Mouse (Mus musculus): ENCODE results near the gene Fpgs.

Gene Fpgs

DNA sequence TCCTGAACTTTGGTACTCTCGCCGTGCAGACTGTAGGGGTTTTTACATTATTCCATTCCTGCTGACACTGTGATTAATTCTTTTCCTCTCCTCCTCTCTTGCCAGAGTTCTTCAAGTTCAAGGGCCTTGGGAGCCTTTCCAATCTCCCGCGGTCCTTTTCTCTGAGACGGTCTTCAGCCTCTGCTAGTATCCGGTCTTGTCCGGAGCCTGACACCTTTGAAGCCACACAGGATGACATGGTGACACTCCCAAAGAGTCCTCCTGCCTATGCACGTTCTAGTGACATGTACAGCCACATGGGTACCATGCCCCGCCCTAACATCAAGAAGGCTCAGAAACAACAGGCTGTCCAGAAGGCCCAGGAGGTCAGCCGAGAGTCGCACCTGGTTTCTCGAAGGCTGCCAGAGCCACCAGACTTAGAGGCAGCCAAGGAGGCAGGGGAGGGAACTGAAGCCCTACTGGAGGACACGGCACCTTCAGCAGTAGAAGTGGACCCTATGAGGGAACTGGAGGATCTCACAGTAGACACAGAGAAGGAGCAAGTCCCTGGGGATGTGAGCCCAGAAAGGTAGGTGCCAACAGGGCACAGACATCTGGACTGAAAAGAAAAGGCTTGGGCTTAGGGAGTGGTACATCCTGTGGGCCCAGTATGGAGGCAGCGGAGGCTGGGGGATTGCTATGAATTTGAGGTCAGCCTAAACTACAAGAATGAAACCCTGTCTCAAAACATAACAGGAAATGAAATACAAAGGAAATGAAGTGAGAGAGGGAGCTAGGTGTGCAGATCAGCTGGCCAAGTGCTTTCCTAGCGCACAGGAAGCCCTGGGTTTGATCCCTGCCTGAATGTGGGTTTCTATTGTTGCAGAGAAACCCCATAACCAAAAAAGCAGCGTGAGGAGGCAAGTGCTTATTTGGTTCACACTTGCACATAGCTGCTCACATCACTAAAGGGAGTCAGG, 21.2 kb upstream of the Fpgs start:
- DNase-seq (ENCODE audit: low read depth, low spot score) = peak; percentile 67

DNA sequence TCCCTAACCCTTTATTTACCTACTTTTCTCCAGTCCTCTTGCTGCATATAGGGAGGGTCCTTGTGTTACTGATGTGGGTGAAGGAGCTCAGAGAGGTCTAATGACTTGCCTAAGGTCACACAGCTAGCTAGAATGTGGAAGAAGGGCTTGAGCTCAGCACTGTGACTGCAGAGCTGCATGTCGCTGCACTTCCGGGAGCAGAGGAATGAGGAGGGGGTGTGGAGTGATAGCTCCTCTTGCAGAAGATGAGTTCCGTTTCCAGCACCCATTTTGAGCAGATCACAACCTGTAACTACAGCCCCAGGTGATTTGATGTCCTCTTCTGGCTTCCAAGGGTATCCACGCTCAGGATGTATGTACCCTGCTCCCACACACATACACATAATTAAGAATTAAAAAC, 20.2 kb upstream of the Fpgs start:
- DNase-seq (ENCODE audit: low read depth, low spot score) = peak; percentile 44

DNA sequence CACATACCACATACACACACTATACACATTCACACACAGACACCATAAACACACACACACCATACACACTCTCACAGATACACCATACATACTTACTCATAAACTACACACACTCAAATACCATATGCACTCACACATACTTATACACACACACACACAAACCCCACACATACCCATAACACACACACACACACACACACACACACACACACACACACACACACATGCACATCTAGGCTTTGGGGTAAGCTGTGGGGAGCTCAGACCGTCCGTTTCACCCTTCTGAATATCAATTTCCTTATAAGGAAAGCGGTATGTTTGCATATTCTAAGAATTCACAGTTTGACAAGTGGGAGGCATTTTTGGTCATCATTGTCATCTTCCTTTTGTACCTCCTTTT, 18.6 kb upstream of the Fpgs start:
- peak; percentile 49 for DNase-seq (ENCODE audit: low read depth, low spot score)

DNA sequence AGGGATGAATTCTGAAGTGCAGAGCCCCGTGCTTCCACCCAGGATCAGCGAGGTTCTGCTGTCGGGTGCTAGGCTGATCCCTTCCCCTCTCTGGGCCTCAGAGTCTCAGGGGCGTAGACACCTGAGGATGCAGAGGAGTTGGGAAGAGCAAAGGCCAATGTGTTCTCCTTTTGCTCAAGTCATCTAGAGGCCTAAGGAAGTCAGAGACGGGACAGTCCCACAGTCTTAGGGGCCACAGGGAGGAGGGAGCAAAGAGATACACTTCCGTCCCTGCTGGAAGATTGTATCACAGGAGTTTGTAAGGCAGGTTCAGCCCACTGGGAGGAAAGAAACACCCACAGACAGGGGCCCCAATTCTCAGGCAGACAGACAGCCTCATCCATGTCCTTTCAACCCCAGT, 18.1 kb upstream of the Fpgs start:
- DNase-seq (ENCODE audit: low read depth, low spot score) = peak; percentile 67

DNA sequence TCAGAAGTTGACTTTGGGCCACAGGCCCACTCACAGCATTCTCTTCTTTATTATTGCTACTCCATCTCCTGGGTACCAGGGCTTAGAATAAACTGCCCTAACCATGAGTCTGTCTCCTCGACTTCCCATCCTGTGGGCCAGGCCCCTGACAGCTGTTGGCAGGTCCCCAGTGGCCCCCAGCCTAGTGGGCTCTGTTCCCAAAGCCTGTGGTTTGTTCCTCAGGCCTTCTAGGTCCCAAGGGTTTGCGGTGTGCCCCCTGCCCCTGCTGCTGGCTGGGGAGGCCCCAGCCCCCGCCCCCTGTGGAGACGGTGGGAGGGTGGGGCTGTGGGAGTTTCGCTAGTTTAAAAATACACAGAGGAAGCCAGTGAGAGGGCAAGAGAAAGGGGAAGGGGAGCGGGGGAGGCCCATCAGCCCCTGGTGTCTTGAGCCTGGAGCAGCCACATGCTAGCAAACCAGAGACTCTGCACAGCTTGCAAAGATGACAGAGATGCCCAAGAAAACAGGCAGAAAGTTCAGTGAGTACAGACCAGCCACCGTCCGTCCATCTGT, 16.8 kb upstream of the Fpgs start, which contains the start of gene Sh2d3c:
Gene Sh2d3c (plus strand): TSS at position 375 of the 549 bp plus-strand sequence.
- DNase-seq (ENCODE audit: low read depth, low spot score) = peak; percentile 49

DNA sequence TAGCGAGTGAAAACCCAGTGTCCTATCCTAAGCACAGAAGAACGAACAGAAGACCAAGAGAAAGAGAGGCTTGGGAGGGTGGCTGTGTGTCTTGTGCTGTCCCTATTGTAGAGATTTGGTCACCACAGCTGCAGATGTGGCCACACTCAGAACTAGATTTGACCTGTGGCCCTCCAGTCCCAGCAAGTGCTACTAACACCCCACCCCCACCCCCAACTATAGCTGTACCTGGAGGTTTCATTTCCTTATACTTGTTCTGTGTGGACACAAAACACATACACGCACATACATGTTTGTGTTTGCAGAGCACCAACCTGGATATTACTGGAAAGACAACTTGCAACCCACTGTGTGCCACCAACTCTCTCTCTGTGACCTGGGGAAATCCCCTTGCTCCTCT, 16.1 kb upstream of the Fpgs start:
- no peak for DNase-seq (ENCODE audit: low read depth, low spot score)

DNA sequence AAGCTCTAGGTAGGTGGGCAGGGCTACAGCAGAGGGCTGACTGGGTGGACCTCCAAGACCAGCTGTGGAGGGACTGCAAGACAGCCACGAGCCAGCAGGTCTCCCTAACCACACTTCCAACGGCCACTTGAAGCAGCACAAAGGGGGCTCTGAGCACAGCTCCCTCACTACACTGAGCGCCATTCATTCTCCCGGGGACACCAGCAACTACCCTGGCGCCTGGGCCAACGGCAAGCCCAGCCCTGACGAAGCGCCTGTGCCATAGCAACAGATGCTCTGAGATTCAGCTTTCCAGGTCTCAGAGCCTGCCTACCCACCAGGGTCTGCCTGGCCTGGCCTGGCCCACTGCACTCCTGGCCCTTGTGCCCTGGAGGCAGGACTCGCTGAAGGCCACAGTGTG, 14.8 kb upstream of the Fpgs start:
- no peak for DNase-seq (ENCODE audit: low read depth, low spot score)

DNA sequence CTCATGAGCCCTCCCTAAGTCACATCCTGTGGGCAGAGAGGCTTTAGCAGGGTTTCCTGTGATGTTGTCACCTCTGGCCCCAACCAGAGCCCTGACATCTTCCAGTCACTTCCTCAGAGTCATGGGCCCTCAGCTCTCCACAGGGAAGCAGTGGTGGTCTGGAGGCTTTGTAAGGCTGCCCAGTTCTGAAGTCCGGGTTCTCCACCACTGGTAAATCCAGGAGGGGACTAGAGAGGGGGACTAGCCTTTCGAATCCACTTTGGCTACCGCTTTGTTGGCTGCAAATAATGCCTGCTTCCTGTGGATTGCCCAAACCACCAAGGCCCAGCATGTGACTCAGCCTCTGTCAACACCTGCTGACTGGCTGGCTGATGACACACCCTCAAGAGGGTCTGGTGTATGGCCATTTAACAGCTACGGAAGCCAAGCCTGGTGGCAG, 11.1 kb upstream of the Fpgs start:
- peak; percentile 73 for DNase-seq (ENCODE audit: low read depth, low spot score)

DNA sequence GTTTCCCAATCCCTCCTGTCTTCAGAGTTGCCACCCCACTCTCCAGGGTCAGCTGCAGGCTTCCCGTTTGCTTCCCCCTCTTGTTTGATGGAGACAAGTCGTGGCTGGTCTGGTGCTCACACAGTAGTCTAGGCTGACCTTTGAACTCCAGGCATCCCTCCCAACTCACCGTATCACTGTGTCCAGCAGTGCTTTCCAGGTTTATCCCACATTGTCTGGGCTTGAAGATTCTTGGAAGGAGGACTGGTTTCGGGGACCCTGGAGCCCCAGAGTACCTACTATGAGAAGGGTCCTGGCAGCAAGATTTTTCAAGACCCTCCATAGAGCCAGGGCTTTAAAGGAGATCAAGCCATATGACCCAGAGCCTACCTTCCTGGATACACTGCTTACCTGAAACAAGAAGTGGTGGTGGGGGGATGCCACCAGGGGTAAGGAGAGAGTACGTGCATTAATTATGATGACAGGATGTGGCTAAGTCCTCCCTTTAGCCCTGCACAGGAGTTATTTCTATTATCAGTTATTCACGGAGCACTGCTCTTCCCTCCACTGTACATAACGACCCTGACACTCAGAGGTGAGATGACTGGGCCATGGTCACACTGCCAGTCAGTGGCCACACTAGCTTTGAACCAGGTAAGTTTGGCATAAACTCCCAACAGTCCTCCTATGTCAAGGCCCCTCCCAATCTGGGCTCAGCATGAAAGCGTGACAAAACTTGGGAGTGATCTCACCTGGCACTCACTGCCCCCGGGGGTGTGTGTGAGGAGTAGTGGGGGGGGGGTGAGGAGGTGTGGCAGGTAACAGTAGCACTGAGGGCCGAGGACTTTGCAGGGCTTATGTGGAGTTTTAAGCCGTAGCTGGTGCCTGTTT, 10.4 kb upstream of the Fpgs start:
- peak; percentile 58 for DNase-seq (ENCODE audit: low read depth, low spot score)

DNA sequence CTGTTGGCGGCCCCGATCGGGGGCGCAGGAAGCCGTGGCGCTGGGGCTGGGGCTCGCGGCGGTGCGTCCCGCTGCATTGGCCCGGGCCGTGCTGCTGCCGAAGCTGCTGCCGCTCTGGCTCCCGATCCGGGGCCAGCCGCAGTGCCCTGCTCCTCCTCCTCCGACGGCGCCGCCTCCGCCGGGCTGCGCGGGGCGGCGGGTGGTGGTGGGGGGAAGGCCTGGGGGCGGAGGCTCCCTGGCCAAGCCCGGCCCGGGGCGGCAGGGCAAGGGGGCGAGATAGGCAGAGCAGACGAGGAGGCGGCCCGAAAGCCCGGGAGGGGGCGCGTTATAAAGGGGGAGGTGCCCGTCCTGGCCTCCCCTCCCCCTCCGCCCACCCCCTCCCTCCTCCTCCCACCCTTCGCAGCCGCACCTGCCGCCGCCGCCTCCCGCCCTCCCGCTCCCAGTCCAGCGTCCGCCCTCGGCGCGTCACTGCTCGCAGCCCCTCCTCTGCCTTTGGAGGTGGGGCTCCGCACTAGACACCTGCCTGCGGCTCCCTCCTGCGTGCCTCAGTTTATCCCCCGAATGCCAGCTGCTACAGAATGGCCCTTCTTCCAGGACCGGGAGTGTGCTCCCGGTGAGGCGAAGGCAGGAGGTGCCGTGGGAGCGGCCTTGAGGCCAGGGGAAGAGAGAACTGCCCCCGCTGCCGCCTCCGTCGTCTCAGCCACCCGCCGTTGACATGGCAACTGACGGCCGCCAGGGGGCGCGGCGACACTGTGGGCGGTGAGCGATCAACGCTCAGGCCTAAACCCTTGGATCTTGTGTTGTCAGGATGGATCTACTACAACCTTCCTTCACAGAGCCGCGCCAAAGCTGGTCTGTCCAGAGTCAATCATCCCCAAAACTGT, 9.2 kb upstream of the Fpgs start, which contains the start of gene Cdk9:
Gene Cdk9 (minus strand): TSS at position 143 of the 884 bp plus-strand sequence.
- DNase-seq (ENCODE audit: low read depth, low spot score) = peak; percentile 97

DNA sequence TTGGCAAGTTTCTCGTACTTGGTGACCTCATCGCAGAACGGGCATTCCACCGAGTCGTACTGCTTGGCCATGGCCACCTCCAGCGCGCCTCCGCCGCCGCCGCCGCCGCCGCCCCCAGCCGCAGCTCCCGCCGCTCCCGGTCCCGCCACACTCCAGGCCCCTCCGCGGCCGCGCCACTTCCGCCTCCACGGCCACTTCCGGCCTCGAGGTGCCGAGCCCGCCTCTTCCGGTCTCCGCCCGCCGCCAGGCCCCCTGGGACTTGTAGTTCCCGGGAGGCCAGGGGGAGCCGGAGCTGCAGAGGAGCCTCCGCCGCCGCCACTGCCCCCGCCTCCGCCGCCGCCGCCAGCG, 8.6 kb upstream of the Fpgs start:
- peak; percentile 96 for DNase-seq (ENCODE audit: low read depth, low spot score)

DNA sequence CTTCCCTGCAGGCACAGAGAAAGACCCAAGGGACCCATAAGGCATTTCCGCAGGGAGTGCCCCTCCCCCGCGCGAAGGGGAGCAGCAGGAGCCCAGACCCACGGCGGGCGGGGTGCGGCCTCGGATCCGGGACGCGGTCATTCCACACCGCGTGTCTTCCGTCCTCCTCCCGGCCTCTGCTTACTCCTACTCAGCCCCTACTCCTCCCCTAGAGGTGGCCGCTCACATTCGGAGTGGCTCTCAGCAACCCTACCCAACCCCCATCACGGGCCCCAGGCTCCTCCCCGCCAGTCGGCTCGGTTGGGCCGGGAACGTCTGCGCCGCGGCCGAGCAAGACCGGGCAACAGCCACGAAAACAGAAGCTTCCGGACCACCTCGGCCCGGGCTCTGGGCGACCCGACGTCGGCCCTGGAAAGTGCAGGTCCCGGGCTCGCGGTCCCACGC, 8.2 kb upstream of the Fpgs start:
- DNase-seq (ENCODE audit: low read depth, low spot score) = peak; percentile 74

DNA sequence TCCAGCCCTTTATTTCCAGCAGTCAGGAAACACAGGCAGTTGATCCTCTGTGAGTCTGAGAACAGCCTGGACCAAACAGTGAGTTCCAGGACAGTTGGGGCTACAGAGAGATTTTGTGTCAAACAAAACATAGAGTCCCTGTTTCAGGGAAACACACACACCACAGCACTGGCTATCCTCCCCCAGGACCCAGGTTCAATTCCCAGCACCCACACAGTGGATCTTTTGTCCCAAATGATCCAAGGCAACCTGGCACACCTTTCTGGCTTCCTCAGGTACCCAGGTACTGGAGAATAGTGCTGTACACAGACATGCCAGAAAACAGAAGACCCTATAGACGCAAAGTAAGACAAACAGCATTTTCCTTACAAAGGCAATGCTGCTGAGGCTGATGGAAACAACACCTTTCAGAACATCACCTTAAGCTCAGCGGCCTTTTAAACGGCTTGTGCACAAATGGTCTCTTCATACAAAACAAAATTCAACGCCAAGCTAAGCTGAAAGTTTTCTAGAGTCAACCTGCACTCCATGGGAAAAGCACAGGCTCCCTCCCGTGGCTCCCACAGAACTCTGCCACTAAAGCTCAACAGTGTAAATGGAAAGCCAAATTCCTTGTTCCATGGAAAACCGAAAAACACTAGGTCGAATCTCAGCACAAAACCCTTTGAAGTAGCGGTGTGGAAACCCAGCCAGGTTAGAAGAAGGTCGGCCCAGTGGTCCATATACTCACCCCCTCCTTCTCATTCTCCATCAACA, 7.5 kb upstream of the Fpgs start:
- no peak for DNase-seq (ENCODE audit: low read depth, low spot score)

DNA sequence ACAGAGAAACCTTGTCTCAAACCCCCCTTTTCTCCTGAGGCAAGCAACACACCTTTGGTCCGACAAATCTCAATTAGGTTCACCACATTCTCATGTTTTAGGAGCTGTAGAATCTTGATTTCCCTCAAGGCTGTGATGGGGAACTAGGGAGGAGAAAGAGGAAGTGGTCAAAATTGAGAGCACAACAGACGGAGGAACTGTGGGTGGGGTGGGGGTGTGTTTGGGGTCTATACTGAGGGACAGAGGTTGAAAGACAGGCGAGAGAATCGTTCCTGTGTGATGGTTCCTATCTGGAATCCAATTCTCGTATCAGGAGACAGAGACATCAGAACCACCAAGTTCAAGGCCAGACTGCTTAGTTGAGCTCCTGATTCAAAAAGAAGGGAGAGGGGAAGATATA, 6.5 kb upstream of the Fpgs start:
- no peak for DNase-seq (ENCODE audit: low read depth, low spot score)

DNA sequence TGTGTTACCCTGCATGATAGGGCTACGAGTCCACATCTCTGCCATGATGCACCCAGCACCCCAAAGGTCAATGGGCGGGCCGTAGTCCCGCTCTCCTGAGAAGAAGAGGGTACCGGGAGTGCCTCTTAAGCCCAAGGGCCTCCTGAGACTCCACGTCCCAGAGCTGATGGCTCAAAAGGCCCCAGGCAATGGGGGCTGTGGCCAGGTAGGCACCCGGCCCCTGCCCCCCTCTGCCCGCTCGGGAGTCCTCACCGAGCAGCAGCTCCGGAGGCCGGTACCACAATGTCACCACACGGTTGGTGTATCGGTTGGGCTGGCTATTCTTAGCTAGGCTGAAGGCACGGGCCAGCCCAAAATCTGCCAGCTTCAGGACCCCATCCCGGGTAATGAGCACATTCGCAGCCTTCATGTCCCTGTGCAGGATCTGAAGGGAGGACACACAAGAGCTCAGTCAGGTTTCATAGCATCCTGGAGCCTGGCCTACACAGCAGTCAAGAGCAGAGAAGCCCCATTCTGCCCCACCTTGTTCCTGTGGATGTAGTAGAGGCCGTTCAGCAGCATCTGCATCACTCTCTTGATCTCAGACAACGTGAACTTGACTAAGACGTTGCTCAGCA, 5.7 kb upstream of the Fpgs start:
- no peak for DNase-seq (ENCODE audit: low read depth, low spot score)

DNA sequence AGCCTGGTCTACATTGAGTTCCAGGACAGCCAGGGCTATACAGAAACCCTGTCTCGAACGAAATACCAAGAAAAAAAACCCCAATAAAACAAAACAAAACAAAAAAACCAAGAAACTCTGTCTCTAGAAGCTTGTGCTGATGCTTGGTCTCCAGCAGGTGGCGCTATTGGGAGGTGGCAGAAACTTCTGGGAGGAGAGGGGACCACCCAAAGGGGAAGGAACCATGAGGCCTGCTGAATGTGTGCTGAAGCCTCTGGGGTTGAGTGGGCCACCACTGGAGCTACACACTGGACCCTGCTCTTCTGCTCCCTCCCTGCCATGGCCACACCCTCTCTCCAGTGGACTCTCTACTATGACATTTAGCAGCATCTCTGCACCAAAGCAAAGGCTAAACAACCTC, 4.7 kb upstream of the Fpgs start:
- DNase-seq (ENCODE audit: low read depth, low spot score) = peak; percentile 84

DNA sequence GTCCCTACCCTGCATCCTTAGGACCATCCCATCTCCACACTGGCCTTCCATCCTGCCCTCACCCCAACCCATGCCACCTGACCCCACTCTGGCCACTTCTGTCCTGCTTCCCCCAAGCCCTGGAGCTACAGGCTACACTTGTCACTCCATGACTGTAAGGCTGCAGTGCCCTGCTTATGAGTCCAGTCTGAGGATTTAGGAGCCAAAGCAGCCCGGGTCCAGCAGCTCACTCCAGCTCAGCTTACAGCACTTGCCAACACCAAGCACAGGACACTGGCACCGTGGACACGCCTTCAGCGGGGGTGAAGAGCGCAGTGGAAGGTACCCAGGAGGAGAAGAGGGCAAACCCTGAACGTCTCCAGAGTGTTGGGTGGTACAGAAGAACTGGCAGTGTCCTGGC, 3.0 kb upstream of the Fpgs start:
- no peak for DNase-seq (ENCODE audit: low read depth, low spot score)

DNA sequence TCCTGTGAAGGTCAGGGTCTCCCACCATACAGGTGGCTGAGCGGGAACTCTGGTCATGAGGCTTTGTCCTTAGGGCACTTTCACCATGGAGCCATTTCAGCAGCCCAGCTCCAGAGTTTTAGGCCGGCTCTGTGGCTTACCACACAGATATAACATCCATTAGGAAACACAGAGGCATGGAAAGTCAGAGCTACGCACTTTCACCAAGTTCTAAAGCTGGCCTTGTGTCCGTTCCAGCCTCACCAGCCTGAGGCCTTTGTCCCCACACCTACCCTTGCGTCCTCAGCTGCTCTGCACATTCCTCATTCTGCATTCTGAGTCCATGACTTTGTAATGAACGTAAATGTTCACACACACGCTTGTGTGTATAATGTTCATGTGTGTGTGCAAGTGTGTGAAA, 1.1 kb upstream of the Fpgs start:
- DNase-seq (ENCODE audit: low read depth, low spot score) = no peak

DNA sequence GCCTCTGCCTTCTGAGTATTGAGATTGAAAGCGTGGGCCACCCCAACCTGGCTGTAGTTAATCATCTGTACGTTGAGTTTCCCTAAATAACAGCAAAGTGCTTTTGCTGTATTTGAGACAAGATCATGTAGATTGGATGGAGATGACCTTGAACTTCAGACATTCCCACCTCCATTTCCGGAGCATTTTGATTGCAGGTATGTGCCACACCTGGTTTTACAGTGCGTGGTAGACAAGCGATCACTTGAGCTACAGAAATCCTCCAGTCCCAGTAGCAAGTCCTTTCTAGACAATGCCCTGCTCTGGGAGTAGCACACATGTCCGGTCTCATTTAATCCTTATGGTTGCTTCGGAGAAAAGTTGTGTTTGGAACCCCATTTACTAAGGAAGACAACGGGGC, 899 bp downstream of the Fpgs start:
- DNase-seq (ENCODE audit: low read depth, low spot score) = no peak

Measured in CD4-positive, CD25-positive, alpha-beta regulatory T cell, adult 2 months (primary cell).